Mouse (Mus musculus) lung, embryonic 15.5 days (tissue): ENCODE data around the gene Mab21l1. TPM values are rescaled to one million over a fixed set of nuclear protein-coding genes. Genes with fewer than 3 reads are reported as not detected.

Experiments used
- ATAC-seq: fragments of 200-750 bp; cut with Nextera tagmentation; 2 replicates; pipeline ENCODE4 v1.8.0; 2017; ENCODE audit warnings: moderate number of reproducible peaks, borderline replicate concordance; ENCODE audit not compliant: low FRiP score, low TSS enrichment; ENCODE audit errors: extremely low read depth
- H3K27ac ChIP-seq: fragments of 300-500 bp; sonication (generic); 2 replicates; pipeline ENCODE4 v1.5.1; 2015; ENCODE audit warnings: moderate library complexity, mild to moderate bottlenecking, inconsistent platforms
- H3K27me3 ChIP-seq: fragments of 300-500 bp; sonication (generic); 2 replicates; pipeline ENCODE4 v1.6.1; 2015; ENCODE audit warnings: inconsistent platforms
- H3K36me3 ChIP-seq: fragments of 300-500 bp; sonication (generic); 2 replicates; pipeline ENCODE4 v1.6.1; 2015; ENCODE audit warnings: inconsistent platforms
- H3K4me1 ChIP-seq: fragments of 300-500 bp; sonication (generic); 2 replicates; pipeline ENCODE4 v1.6.1; 2015; ENCODE audit warnings: inconsistent platforms
- H3K4me2 ChIP-seq: fragments of 300-500 bp; sonication (generic); 2 replicates; pipeline ENCODE4 v1.6.1; 2015; ENCODE audit warnings: inconsistent platforms, mild to moderate bottlenecking, moderate library complexity
- H3K4me3 ChIP-seq: fragments of 300-500 bp; sonication (generic); 2 replicates; pipeline ENCODE4 v1.5.1; 2015; ENCODE audit warnings: mild to moderate bottlenecking, inconsistent platforms
- H3K9ac ChIP-seq: fragments of 300-500 bp; sonication (generic); 2 replicates; pipeline ENCODE4 v1.6.1; 2015; ENCODE audit warnings: inconsistent platforms
- H3K9me3 ChIP-seq: fragments of 300-500 bp; sonication (generic); 2 replicates; pipeline ENCODE4 v1.6.1; 2016; ENCODE audit warnings: inconsistent platforms
- WGBS: fragments of 180-500 bp; shearing (Covaris S2); methylation state at CpG from one replicate; pipeline ENCODE4 v1.1.7; 2015; 5-methylcytosine and 5-hydroxymethylcytosine counted together
- polyA plus RNA-seq: library from polyadenylated mRNA; unstranded; fragments of >200 nt; fragmentation: Nextera tagmentation; extraction: Ambion mirVana; gene quantifications from 2 replicates; pipeline ENCODE4 v1.2.1, GENCODE M21; 2015

Mab21l1 gene
- polyA plus RNA-seq, 1 experiment from 2014 or later: 1.1 TPM

GRCm38 (mm10) chr3:55828481-55829256 lies 46.4 kb downstream of the Mab21l1 start:
- H3K36me3 ChIP-seq: no peaks in the 10 kb centered on the region
- no peaks in the 10 kb centered on the region for H3K27me3 ChIP-seq
- no peaks in the 10 kb centered on the region for H3K9me3 ChIP-seq
- peaks cover 7% of the 10 kb centered on the region for H3K4me1 ChIP-seq
- H3K9ac ChIP-seq: no peak overlapping the region
- H3K4me2 ChIP-seq: no peak overlapping the region
- ATAC-seq: peak; percentile 81; the same call in 1 of the 2 replicates
- no peak overlapping the region for H3K27ac ChIP-seq
- H3K4me3 ChIP-seq: no peak overlapping the region
- WGBS: 29% methylated on average over 10 of the region's 10 CpGs

GRCm38 (mm10) chr3:55830226-55830625 lies 47.9 kb downstream of the Mab21l1 start:
- Histone ChIP-seq H3K4me1 (peaks cover 2% of the 10 kb centered on the region; the same call in 1 of the 2 replicates), H3K4me2 (no peak overlapping the region), H3K27me3 (no peaks in the 10 kb centered on the region), H3K9me3 (no peaks in the 10 kb centered on the region), H3K27ac (no peak overlapping the region), H3K9ac (no peak overlapping the region), H3K4me3 (no peak overlapping the region), H3K36me3 (no peaks in the 10 kb centered on the region)
- 73% methylated on average over 5 of the region's 5 CpGs for WGBS
- ATAC-seq: no peak
